Mouse (Mus musculus) C2C12 (cell line): ENCODE data around the gene Zc4h2.

Source experiments
- CTCF ChIP-seq: IDR thresholded peaks from one replicate; pipeline ENCODE4 v1.5.1; 2011; ENCODE audit not compliant: control insufficient read depth, insufficient read depth, insufficient read length
- MAX ChIP-seq: IDR thresholded peaks from one replicate; pipeline ENCODE4 v1.6.1; 2011; ENCODE audit warnings: mild to moderate bottlenecking, control low read depth
- MYOD1 ChIP-seq: IDR thresholded peaks from one replicate; pipeline ENCODE4 v1.6.1; 2011; ENCODE audit warnings: low read depth; ENCODE audit not compliant: control insufficient read depth, insufficient read length

GRCm38 (mm10) chrX:95682206-95682605, 23.9 kb upstream of the Zc4h2 start:
- no peak for TF ChIP-seq CTCF
- no peak for TF ChIP-seq MAX
- TF ChIP-seq MYOD1 = no peak
